Mouse (Mus musculus) intestine, postnatal 0 days (tissue): Measurements from ENCODE around the gene Rtn1. TPM values are rescaled to one million over a fixed set of nuclear protein-coding genes. Genes with fewer than 3 reads are reported as not detected.

Experiments
- ATAC-seq: fragments of 200-750 bp; cut with Nextera tagmentation; 2 replicates; pipeline ENCODE4 v1.8.0; 2017; ENCODE audit warnings: mild to moderate bottlenecking, moderate TSS enrichment, moderate library complexity
- H3K27ac ChIP-seq: fragments of 300-500 bp; sonication (generic); 2 replicates; pipeline ENCODE4 v1.5.1; 2014; ENCODE audit warnings: mild to moderate bottlenecking, low read depth, low read length, moderate library complexity
- H3K27me3 ChIP-seq: fragments of 300-500 bp; sonication (generic); replicated peaks from 2 replicates; pipeline ENCODE4 v1.6.1; 2014; ENCODE audit warnings: low read length, mixed read lengths; ENCODE audit not compliant: control insufficient read depth, insufficient read depth
- H3K36me3 ChIP-seq: fragments of 300-500 bp; sonication (generic); 2 replicates; pipeline ENCODE4 v1.6.1; 2014; ENCODE audit warnings: mild to moderate bottlenecking, moderate library complexity; ENCODE audit not compliant: control insufficient read depth, insufficient read depth
- H3K4me1 ChIP-seq: fragments of 300-500 bp; sonication (generic); replicated peaks from 2 replicates; pipeline ENCODE4 v1.6.1; 2014; ENCODE audit warnings: antibody characterized with exemption, low read length, mixed read lengths; ENCODE audit not compliant: control insufficient read depth, insufficient read depth
- H3K4me2 ChIP-seq: fragments of 300-500 bp; sonication (generic); replicated peaks from 2 replicates; pipeline ENCODE4 v1.6.1; 2014; ENCODE audit warnings: low read depth, mild to moderate bottlenecking, moderate library complexity
- H3K4me3 ChIP-seq: fragments of 300-500 bp; sonication (generic); 2 replicates; pipeline ENCODE4 v1.5.1; 2014; ENCODE audit warnings: low read depth, low read length
- H3K9ac ChIP-seq: fragments of 300-500 bp; sonication (generic); 2 replicates; pipeline ENCODE4 v1.6.1; 2014; ENCODE audit warnings: mild to moderate bottlenecking, low read depth, low read length
- H3K9me3 ChIP-seq: fragments of 300-500 bp; sonication (generic); 2 replicates; pipeline ENCODE4 v1.6.1; 2016; ENCODE audit warnings: mixed run types; ENCODE audit not compliant: control insufficient read depth
- CTCF ChIP-seq: sonication (generic); IDR thresholded peaks from 2 replicates; pipeline ENCODE4 v1.5.1; 2016; ENCODE audit warnings: low read depth, mild to moderate bottlenecking, control low read depth, antibody characterized with exemption, moderate library complexity
- WGBS: fragments of 180-500 bp; shearing (Covaris S2); extraction: QIAGEN DNeasy Blood & Tissue Kit; methylation state at CpG from one replicate; pipeline ENCODE4 v1.1.7; 2014; 5-methylcytosine and 5-hydroxymethylcytosine counted together
- polyA plus RNA-seq: library from polyadenylated mRNA; unstranded; fragments of >200 nt; fragmentation: Nextera tagmentation; extraction: Ambion mirVana; gene quantifications from 2 replicates; pipeline ENCODE4 v1.2.1, GENCODE M21; 2015

Rtn1 gene
- polyA plus RNA-seq, 1 experiment from 2014 or later, result 55.0 TPM

- Histone ChIP-seq H3K9ac (no peak overlapping the region), H3K9me3 (no peaks in the 10 kb centered on the region), H3K36me3 (no peaks in the 10 kb centered on the region), H3K4me2 (no peak overlapping the region), H3K27me3 (no peaks in the 10 kb centered on the region), H3K4me3 (no peak overlapping the region), H3K4me1 (no peaks in the 10 kb centered on the region), H3K27ac (no peak overlapping the region)
- no peak for TF ChIP-seq CTCF
- WGBS, result 52% methylated on average over 13 of the region's 13 CpGs
- no peak for ATAC-seq
These were observed 135.0 kb downstream of the Rtn1 start for GRCm38 (mm10) chr12:72273721-72274414.

- ATAC-seq, result no peak
- 92% methylated on average over 2 of the region's 2 CpGs for WGBS
- H3K4me3 ChIP-seq, result no peak overlapping the region
- H3K9ac ChIP-seq, result no peak overlapping the region
- no peaks in the 10 kb centered on the region for H3K4me1 ChIP-seq
- no peak overlapping the region for H3K27ac ChIP-seq
- H3K36me3 ChIP-seq, result no peaks in the 10 kb centered on the region
- H3K4me2 ChIP-seq, result no peak overlapping the region
- TF ChIP-seq CTCF, result peak; percentile 47
- no peaks in the 10 kb centered on the region for H3K27me3 ChIP-seq
- H3K9me3 ChIP-seq, result no peaks in the 10 kb centered on the region
These were observed 141.2 kb downstream of the Rtn1 start for GRCm38 (mm10) chr12:72267614-72268013.

DNA sequence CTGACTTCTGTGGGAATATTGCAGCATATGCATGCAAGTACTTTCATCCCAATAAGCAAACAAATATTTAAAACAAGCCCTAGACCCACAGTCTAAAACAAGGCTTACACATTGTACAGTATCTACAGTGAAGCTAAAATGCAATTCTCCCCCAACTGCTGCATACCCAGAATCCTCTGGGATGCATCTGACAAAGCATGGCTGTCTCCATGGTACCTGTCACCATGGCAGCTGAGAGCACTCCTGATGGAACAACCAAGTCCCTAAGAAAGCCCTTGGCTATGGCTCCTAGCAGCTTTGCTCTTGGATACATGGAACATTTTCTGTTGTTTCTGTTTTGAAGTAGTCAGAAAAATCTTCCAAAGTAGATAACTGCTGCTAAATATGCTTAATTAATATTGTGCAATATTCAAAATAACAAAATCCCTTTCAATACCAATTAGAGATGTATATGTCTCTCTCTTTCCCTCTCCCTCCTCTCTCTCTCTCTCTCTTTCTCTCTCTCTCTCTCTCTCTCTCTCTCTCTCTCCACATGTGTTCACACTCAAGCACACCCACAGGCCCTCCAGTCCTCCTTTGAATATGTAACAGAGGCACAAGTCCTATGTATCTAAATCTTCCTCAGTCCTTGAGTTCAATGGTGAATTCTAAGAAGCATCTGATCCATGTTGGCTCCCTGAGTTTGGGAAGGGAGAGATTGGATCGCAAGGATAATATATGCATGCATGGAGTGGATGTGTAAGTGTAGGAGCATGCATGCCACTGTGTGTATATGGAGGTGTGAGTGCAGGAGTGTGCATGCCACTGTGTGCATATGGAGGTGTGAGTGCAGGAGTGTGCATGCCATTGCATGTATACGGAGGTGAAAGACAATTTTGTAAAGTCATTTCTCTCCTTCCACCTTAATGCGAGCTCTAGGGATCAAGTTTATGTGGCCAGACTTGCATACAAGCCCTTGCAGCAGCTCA, 143.3 kb downstream of the Rtn1 start:
- 92% methylated on average over 3 of the region's 3 CpGs for WGBS
- no peak overlapping the region for H3K4me2 ChIP-seq
- no peaks in the 10 kb centered on the region for H3K27me3 ChIP-seq
- H3K36me3 ChIP-seq, result no peaks in the 10 kb centered on the region
- H3K9ac ChIP-seq, result no peak overlapping the region
- TF ChIP-seq CTCF, result no peak
- no peaks in the 10 kb centered on the region for H3K4me1 ChIP-seq
- no peak overlapping the region for H3K4me3 ChIP-seq
- no peaks in the 10 kb centered on the region for H3K9me3 ChIP-seq
- no peak overlapping the region for H3K27ac ChIP-seq
- no peak for ATAC-seq

GRCm38 (mm10) chr12:72263213-72264103, 145.4 kb downstream of the Rtn1 start:
- ATAC-seq, result no peak
- H3K9me3 ChIP-seq, result no peaks in the 10 kb centered on the region
- H3K36me3 ChIP-seq, result no peaks in the 10 kb centered on the region
- no peak overlapping the region for H3K4me3 ChIP-seq
- H3K27me3 ChIP-seq, result no peaks in the 10 kb centered on the region
- no peak for TF ChIP-seq CTCF
- H3K4me2 ChIP-seq, result no peak overlapping the region
- no peak overlapping the region for H3K9ac ChIP-seq
- no peak overlapping the region for H3K27ac ChIP-seq
- no peaks in the 10 kb centered on the region for H3K4me1 ChIP-seq
- WGBS, result 47% methylated on average over 12 of the region's 12 CpGs

DNA sequence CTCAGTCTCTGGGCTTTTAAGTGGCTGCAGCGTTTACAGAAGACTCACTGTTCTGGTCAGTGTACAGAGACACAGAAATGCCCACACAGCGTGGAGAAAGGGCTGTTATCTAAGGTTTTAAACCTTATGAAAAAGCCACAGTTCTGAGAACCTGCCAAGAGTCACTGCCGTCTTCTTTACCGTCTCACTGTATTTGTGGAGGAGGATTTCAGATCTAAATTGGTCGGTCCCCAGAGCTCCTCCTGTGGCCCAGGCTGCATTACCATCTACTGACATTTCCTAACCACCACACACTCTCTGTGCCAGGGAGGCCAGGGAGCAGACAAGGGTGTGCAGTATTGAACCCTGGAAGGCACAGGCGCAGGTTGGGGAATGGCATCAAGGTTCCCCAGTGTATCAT, 151.9 kb downstream of the Rtn1 start:
- Histone ChIP-seq H3K27ac (no peak overlapping the region), H3K36me3 (no peaks in the 10 kb centered on the region), H3K4me3 (no peak overlapping the region), H3K27me3 (no peaks in the 10 kb centered on the region), H3K9ac (no peak overlapping the region), H3K9me3 (no peaks in the 10 kb centered on the region), H3K4me2 (no peak overlapping the region), H3K4me1 (no peaks in the 10 kb centered on the region)
- 66% methylated on average over 6 of the region's 6 CpGs for WGBS
- ATAC-seq, result no peak
- TF ChIP-seq CTCF, result no peak
